Mouse (Mus musculus) kidney, adult 2 months (tissue): ENCODE data around the gene Snrnp70.

Experiments
- CTCF ChIP-seq: fragments of 200-500 bp; conservative IDR thresholded peaks from 2 replicates; pipeline ENCODE4 v1.5.1; 2011; ENCODE audit warnings: low read depth, mild to moderate bottlenecking, control low read depth, low read length, moderate library complexity, mixed read lengths; ENCODE audit not compliant: insufficient read depth, insufficient read length
- POLR2A ChIP-seq: fragments of 200-500 bp; IDR thresholded peaks from one replicate; pipeline ENCODE4 v1.6.1; 2011; ENCODE audit warnings: low read depth, low read length, control low read depth

DNA sequence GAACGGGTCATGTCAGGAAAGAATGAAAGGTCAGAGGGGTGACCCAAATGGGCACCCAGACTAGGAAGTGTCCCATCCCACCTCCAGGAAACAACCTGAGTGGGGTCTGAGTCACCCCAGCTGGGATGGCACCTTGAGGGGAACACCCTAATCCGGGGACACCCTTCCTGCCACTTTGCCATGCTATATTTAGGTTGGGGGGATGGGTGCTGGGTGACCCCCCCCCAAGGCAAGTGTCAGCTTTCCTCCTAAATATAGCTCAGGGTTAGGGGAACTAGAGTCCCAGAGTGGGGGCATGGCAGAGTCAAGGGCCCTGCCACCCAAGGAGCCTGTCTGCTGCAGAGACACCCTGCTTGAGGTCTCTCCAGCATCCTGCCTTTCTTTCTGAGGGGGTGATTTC is 16.9 kb upstream of the Snrnp70 start:
- no peak for TF ChIP-seq CTCF
- no peak for TF ChIP-seq POLR2A
